Mouse (Mus musculus) bone marrow, adult 2 months (tissue): ENCODE measurements around the gene Arap2.

ENCODE experiments used
- CTCF ChIP-seq: fragments of 200-500 bp; IDR thresholded peaks from 2 replicates; pipeline ENCODE4 v1.5.1; 2011; ENCODE audit warnings: low read length, control low read depth; ENCODE audit not compliant: control insufficient read depth, insufficient read depth
- POLR2A ChIP-seq: fragments of 200-500 bp; IDR thresholded peaks from 2 replicates; pipeline ENCODE4 v1.6.1; 2011; ENCODE audit warnings: low read depth, mild to moderate bottlenecking, control low read depth, low read length, borderline replicate concordance; ENCODE audit not compliant: control insufficient read depth

DNA sequence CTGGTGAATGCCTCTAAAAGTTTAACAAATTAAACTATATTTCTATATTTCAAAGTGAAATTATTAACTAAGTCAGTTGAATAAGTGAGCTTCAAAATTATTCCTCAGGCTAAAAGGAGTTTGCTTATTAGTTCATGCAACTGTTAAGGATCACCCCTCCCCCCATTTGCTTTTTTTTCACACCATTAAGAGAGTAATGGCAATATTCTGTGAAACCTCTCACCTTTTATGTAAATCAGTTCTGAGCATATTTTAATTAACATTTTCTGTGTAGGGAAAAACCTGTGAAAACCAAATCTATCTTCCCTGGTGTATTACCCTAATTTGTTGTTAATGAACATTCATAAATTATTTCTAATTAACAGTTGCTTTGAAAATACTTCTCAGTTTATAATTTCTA is 147.7 kb downstream of the Arap2 start:
- TF ChIP-seq CTCF (no peak), POLR2A (no peak)
